Mouse (Mus musculus) spleen, postnatal 36 days (tissue): Measurements from ENCODE around the gene Elmo1.

Experiments used
- DNase-seq, 2 experiments: peaks; one replicate each; pipeline ENCODE4 v3.0.0; 2022; ENCODE audit warnings: low spot score in 2 of 2, mixed read lengths in 1 of 2

The Elmo1 gene

DNA sequence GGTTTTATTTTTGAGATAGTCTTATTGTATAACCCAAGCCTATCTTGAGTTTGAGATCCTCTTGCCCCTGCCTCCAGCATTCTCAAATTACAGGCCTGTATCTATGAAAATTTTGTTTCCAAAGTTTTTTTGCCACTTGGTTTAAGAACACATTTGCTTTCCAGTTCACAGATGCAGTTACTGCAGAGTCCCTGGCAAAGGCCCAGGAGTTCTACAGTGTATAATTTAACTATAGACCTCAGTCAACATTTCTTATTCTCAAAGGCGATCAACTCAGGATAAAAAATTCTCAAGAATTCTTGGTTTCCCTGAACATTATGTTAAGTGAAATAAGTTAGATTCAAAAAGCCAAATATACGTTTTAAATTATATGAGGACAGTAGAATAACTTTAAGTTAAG lies 115.3 kb downstream of the Elmo1 start:
- no peak for DNase-seq

GRCm38 (mm10) chr13:20207126-20207525 lies 116.7 kb downstream of the Elmo1 start:
- peak; percentile 64 to 66 for DNase-seq

DNA sequence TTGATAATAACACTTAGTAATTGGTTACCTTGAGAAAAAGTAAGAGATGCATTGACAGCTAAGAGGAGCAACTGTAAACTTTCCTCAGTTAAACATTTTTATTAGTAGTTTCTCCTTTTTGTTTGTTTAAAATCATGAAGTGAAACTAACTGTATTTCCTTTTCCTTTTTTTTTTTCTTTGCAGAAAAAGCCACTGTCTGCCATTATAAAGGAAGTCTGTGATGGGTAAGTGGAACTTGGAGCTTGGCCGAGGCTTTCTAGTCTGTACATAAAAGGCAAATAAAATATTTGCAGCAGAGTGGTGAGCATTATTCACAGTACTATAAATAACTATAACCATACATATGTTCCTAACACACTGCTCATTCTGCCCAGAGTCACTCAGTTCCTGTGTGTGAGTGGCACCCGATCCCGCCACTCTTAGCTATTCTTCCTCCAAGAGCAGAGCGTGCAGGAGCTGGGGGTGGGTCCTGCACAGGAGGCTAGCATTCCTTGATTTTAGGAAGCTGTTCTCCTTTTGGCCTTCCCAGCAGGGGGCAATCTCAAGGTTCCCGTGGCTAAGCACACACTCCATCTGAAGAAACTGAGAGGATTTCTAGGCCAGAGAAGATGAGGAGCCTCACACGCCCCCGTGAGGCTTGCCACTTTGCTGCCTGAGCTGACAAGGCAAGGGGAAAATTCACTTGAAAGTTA lies 117.7 kb downstream of the Elmo1 start:
- peak; percentile 20 to 39 for DNase-seq

GRCm38 (mm10) chr13:20208867-20209266 lies 118.5 kb downstream of the Elmo1 start:
- DNase-seq = peak; percentile 60 to 61

GRCm38 (mm10) chr13:20211780-20212179 lies 121.4 kb downstream of the Elmo1 start:
- DNase-seq = no peak

DNA sequence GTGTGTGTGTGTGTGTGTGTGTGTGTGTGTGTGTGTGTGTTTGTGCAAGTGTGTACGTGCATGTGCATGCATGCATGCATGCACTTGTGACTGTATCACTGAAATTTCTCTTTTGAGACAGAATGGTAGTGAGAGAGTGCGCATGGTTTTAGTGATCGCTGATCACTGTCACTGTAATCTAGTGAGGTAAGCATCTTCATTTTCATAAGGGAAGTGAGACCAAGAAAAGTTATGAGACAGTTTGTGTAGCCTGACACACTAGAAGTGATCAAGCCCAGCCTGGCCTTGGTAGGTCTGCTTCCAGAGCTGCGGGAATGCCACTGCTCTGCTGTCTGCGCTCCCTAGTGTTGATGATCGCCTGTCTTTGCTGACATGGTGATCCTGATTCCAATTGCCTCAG lies 122.3 kb downstream of the Elmo1 start:
- peak; percentile 10 to 18 for DNase-seq

GRCm38 (mm10) chr13:20213861-20214260 lies 123.5 kb downstream of the Elmo1 start:
- DNase-seq = no peak

GRCm38 (mm10) chr13:20217453-20218090 lies 127.2 kb downstream of the Elmo1 start:
- no peak for DNase-seq

GRCm38 (mm10) chr13:20218126-20218525 lies 127.7 kb downstream of the Elmo1 start:
- no peak for DNase-seq

DNA sequence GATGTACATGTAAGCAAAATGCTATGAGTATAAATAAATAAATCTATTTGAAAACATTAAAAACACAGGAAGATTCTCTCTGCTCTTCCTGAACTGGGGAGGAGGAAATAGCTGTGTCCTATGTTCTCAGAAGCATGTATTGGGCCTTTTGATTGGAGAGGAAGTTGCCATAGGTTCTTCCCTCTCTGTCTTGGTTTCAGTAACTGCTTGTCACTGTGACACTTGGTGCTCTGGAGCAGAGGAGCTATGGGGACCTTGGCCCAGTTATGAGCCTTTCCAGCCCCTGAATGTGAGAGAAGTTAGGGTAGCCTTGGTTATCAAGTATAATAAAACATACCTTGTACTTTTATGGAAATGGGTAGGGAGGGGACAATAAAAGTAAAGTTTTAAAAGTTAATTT lies 130.0 kb downstream of the Elmo1 start:
- no peak for DNase-seq

DNA sequence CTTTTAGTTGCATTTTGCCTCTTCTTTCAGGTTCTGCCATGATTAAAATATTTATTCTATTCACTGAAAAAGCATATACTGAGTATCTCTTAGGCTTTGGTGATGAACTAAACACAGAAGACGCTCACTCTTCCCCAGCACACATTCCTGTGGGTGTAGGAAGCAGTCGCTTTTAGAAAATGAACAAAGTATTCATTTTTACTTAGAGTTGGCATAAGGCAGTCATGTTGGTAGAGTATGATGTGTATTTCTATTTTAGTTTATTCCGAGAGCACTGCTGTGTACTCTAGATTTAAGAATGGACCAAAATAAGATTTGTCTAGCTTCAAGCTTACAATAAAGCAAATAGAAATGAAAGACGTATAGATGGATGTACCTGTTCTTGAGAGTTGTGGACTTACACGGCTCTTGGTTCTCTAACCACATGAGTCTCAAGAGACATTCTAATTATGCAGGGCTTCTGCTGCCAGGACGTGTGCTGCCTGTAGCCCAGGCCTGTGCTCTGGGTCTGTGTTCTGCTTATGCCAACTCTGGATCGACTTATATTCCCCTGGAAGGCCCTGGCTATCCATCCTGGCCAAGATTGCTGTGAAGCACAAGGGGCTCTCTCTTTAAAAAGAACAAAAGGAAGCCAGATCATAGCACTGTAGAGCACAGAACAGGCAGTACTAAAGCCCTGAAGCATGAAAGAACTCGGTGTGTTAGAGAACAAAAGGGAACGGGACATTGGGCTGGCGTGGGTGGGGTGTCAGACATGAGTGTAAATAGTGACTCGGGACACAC lies 137.7 kb downstream of the Elmo1 start:
- DNase-seq = peak; percentile 67 to 80

- peak; percentile 31 to 39 for DNase-seq
Observed at GRCm38 (mm10) chr13:20231837-20232728, 141.7 kb downstream of the Elmo1 start.

DNA sequence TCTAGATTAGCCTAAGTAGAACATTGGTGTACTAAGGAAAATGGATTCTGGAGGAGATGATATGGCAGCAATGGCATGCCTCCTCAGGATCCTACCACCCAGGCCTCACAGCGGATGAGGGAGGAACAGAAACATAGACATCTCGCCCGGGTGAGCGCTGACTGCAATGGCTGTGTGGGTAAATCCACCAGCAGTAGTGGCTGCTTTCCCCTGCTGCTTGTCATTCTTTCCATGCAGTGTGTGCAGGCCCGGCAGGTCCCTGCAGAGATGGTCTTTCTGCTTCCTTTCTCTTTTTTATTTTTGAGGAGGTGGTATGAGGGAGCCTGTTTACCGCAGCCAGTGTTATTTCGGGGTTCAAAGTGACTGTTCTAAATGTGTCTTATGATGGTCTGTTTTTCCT lies 143.3 kb downstream of the Elmo1 start:
- peak; percentile 39 to 59 for DNase-seq

- DNase-seq = no peak
Observed at GRCm38 (mm10) chr13:20237615-20238014, 147.2 kb downstream of the Elmo1 start.

- no peak for DNase-seq
Observed at GRCm38 (mm10) chr13:20238146-20238545, 147.8 kb downstream of the Elmo1 start.

DNA sequence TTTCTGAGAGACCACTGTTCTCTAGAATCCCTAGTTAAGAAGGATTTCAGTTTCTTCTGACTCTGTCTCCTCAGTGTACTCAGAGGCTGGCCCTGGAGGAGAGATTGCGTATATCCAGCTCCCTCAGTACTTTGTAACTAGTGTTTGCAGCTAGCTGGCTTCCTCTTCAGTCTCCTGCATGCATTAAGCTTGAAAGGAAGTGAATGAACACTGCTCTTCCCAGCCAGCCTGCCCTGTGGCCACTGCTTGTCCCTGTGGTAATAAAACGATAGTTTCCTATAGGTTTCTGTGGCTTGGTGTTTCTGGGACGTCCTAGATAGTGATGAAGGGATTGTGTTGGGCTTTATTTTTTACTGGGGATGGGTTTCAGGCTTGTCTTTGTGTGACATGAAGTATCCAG lies 148.3 kb downstream of the Elmo1 start:
- no peak for DNase-seq

GRCm38 (mm10) chr13:20250069-20250668 lies 159.8 kb downstream of the Elmo1 start:
- no peak for DNase-seq

GRCm38 (mm10) chr13:20254911-20255310 lies 164.5 kb downstream of the Elmo1 start:
- DNase-seq = no peak

- no peak for DNase-seq
Observed at GRCm38 (mm10) chr13:20255380-20255779, 165.0 kb downstream of the Elmo1 start.

- no peak for DNase-seq
Observed at GRCm38 (mm10) chr13:20256613-20257012, 166.2 kb downstream of the Elmo1 start.
